Mouse (Mus musculus): ENCODE measurements around the gene Lzts2. TPM values are rescaled to one million over a fixed set of nuclear protein-coding genes. Genes with fewer than 3 reads are reported as not detected.

Lzts2 gene
- 107 and 112 TPM in 2 replicates for polyA plus RNA-seq (2016; fragmentation: Nextera tagmentation; extraction: Ambion mirVana)

GRCm38 (mm10) chr19:45014335-45014971 is at the start of gene Lzts2:
Gene Lzts2, plus strand, starts transcription at chr19:45014414.
- H3K27ac ChIP-seq, result peak within 1 kb of the TSS; percentile 99
- H3K9ac ChIP-seq, result peak within 1 kb of the TSS; percentile 65
- WGBS, result 5% methylated on average over 10 of the region's 10 CpGs
- peaks cover 45% of the 10 kb centered on the region for H3K4me1 ChIP-seq
- no peaks in the 10 kb centered on the region for H3K27me3 ChIP-seq
- no peaks in the 10 kb centered on the region for H3K9me3 ChIP-seq
- no peak for ATAC-seq (ENCODE audit: insufficient number of reproducible peaks, insufficient read depth, low FRiP score, low TSS enrichment)
- peaks cover 28% of the 10 kb centered on the region for H3K36me3 ChIP-seq
- peak within 1 kb of the TSS; percentile 74 for H3K4me3 ChIP-seq
- H3K4me2 ChIP-seq (replicated peaks), result peak within 1 kb of the TSS; percentile 96

- H3K27ac ChIP-seq, result no peak overlapping the region
- H3K36me3 ChIP-seq, result peaks cover 77% of the 10 kb centered on the region
- no peaks in the 10 kb centered on the region for H3K9me3 ChIP-seq
- H3K4me1 ChIP-seq, result no peaks in the 10 kb centered on the region
- H3K9ac ChIP-seq, result no peak overlapping the region
- H3K4me2 ChIP-seq (replicated peaks), result no peak overlapping the region
- no peak for ATAC-seq (ENCODE audit: insufficient number of reproducible peaks, insufficient read depth, low FRiP score, low TSS enrichment)
- no peaks in the 10 kb centered on the region for H3K27me3 ChIP-seq
- WGBS, result 100% methylated on average over 1 of the region's 1 CpGs
- no peak overlapping the region for H3K4me3 ChIP-seq
Measured at GRCm38 (mm10) chr19:44965978-44966377, 48.2 kb upstream of the Lzts2 start.

- H3K4me2 ChIP-seq (replicated peaks), result no peak overlapping the region
- no peak overlapping the region for H3K4me3 ChIP-seq
- H3K9ac ChIP-seq, result no peak overlapping the region
- no peaks in the 10 kb centered on the region for H3K9me3 ChIP-seq
- H3K27me3 ChIP-seq, result no peaks in the 10 kb centered on the region
- ATAC-seq (ENCODE audit: insufficient number of reproducible peaks, insufficient read depth, low FRiP score, low TSS enrichment), result no peak
- H3K36me3 ChIP-seq, result peaks cover 84% of the 10 kb centered on the region
- H3K4me1 ChIP-seq, result no peaks in the 10 kb centered on the region
- 85% methylated on average over 3 of the region's 3 CpGs for WGBS
- H3K27ac ChIP-seq, result no peak overlapping the region
Measured at GRCm38 (mm10) chr19:44968329-44968728, 45.9 kb upstream of the Lzts2 start.

GRCm38 (mm10) chr19:44976636-44977035 is 37.6 kb upstream of the Lzts2 start:
- Histone ChIP-seq H3K9me3 (no peaks in the 10 kb centered on the region), H3K27ac (no peak overlapping the region), H3K9ac (no peak overlapping the region), H3K27me3 (no peaks in the 10 kb centered on the region), H3K36me3 (peaks cover 90% of the 10 kb centered on the region), H3K4me3 (no peak overlapping the region), H3K4me1 (no peaks in the 10 kb centered on the region), H3K4me2 (replicated peaks) (no peak overlapping the region)
- ATAC-seq (ENCODE audit: insufficient number of reproducible peaks, insufficient read depth, low FRiP score, low TSS enrichment), result no peak
- 74% methylated on average over 6 of the region's 6 CpGs for WGBS

GRCm38 (mm10) chr19:44977148-44977547 is 37.1 kb upstream of the Lzts2 start:
- 93% methylated on average over 6 of the region's 6 CpGs for WGBS
- Histone ChIP-seq H3K9ac (no peak overlapping the region), H3K4me3 (no peak overlapping the region), H3K4me1 (no peaks in the 10 kb centered on the region), H3K27me3 (no peaks in the 10 kb centered on the region), H3K27ac (no peak overlapping the region), H3K4me2 (replicated peaks) (no peak overlapping the region), H3K36me3 (peaks cover 93% of the 10 kb centered on the region), H3K9me3 (no peaks in the 10 kb centered on the region)
- no peak for ATAC-seq (ENCODE audit: insufficient number of reproducible peaks, insufficient read depth, low FRiP score, low TSS enrichment)

GRCm38 (mm10) chr19:44980787-44981186 is 33.4 kb upstream of the Lzts2 start:
- no peaks in the 10 kb centered on the region for H3K9me3 ChIP-seq
- no peak overlapping the region for H3K27ac ChIP-seq
- WGBS, result 91% methylated on average over 2 of the region's 2 CpGs
- no peaks in the 10 kb centered on the region for H3K27me3 ChIP-seq
- peaks cover 61% of the 10 kb centered on the region for H3K36me3 ChIP-seq
- no peaks in the 10 kb centered on the region for H3K4me1 ChIP-seq
- no peak overlapping the region for H3K4me2 ChIP-seq (replicated peaks)
- H3K9ac ChIP-seq, result no peak overlapping the region
- no peak for ATAC-seq (ENCODE audit: insufficient number of reproducible peaks, insufficient read depth, low FRiP score, low TSS enrichment)
- H3K4me3 ChIP-seq, result no peak overlapping the region

GRCm38 (mm10) chr19:44982477-44983115 is 31.6 kb upstream of the Lzts2 start:
- WGBS, result 90% methylated on average over 7 of the region's 7 CpGs
- Histone ChIP-seq H3K27me3 (no peaks in the 10 kb centered on the region), H3K4me3 (no peak overlapping the region), H3K27ac (no peak overlapping the region), H3K36me3 (peaks cover 43% of the 10 kb centered on the region), H3K9ac (no peak overlapping the region), H3K4me1 (no peaks in the 10 kb centered on the region), H3K9me3 (no peaks in the 10 kb centered on the region), H3K4me2 (replicated peaks) (no peak overlapping the region)
- no peak for ATAC-seq (ENCODE audit: insufficient number of reproducible peaks, insufficient read depth, low FRiP score, low TSS enrichment)

GRCm38 (mm10) chr19:44983366-44983765 is 30.8 kb upstream of the Lzts2 start:
- no peak overlapping the region for H3K4me2 ChIP-seq (replicated peaks)
- H3K9ac ChIP-seq, result no peak overlapping the region
- H3K9me3 ChIP-seq, result no peaks in the 10 kb centered on the region
- no peak overlapping the region for H3K27ac ChIP-seq
- H3K27me3 ChIP-seq, result no peaks in the 10 kb centered on the region
- H3K36me3 ChIP-seq, result peaks cover 36% of the 10 kb centered on the region
- ATAC-seq (ENCODE audit: insufficient number of reproducible peaks, insufficient read depth, low FRiP score, low TSS enrichment), result no peak
- H3K4me1 ChIP-seq, result 0 out of 2 replicates have a peak, but pooled peaks cover 2% of the 10 kb centered on the region
- no peak overlapping the region for H3K4me3 ChIP-seq
- WGBS, result 89% methylated on average over 6 of the region's 6 CpGs

- H3K36me3 ChIP-seq, result peaks cover 28% of the 10 kb centered on the region
- H3K4me2 ChIP-seq (replicated peaks), result no peak overlapping the region
- no peaks in the 10 kb centered on the region for H3K27me3 ChIP-seq
- H3K4me1 ChIP-seq, result 0 out of 2 replicates have a peak, but pooled peaks cover 5% of the 10 kb centered on the region
- H3K9me3 ChIP-seq, result no peaks in the 10 kb centered on the region
- 95% methylated on average over 4 of the region's 4 CpGs for WGBS
- no peak overlapping the region for H3K9ac ChIP-seq
- no peak overlapping the region for H3K4me3 ChIP-seq
- H3K27ac ChIP-seq, result no peak overlapping the region
- no peak for ATAC-seq (ENCODE audit: insufficient number of reproducible peaks, insufficient read depth, low FRiP score, low TSS enrichment)
Measured at GRCm38 (mm10) chr19:44984420-44984819, 29.8 kb upstream of the Lzts2 start.

- no peak overlapping the region for H3K4me3 ChIP-seq
- H3K36me3 ChIP-seq, result peaks cover 19% of the 10 kb centered on the region
- H3K9ac ChIP-seq, result no peak overlapping the region
- no peak for ATAC-seq (ENCODE audit: insufficient number of reproducible peaks, insufficient read depth, low FRiP score, low TSS enrichment)
- 58% methylated on average over 5 of the region's 5 CpGs for WGBS
- H3K27ac ChIP-seq, result no peak overlapping the region
- H3K27me3 ChIP-seq, result no peaks in the 10 kb centered on the region
- no peak overlapping the region for H3K4me2 ChIP-seq (replicated peaks)
- peaks cover 13% of the 10 kb centered on the region for H3K4me1 ChIP-seq
- no peaks in the 10 kb centered on the region for H3K9me3 ChIP-seq
Measured at GRCm38 (mm10) chr19:44985159-44985988, 28.8 kb upstream of the Lzts2 start.

- WGBS, result 74% methylated on average over 6 of the region's 6 CpGs
- Histone ChIP-seq H3K36me3 (peaks cover 6% of the 10 kb centered on the region), H3K27me3 (no peaks in the 10 kb centered on the region), H3K4me2 (replicated peaks) (no peak overlapping the region), H3K9me3 (no peaks in the 10 kb centered on the region), H3K27ac (no peak overlapping the region), H3K4me1 (peaks cover 28% of the 10 kb centered on the region), H3K4me3 (no peak overlapping the region), H3K9ac (no peak overlapping the region; the same call in 1 of the 2 replicates)
- no peak for ATAC-seq (ENCODE audit: insufficient number of reproducible peaks, insufficient read depth, low FRiP score, low TSS enrichment)
Measured at GRCm38 (mm10) chr19:44987004-44987403, 27.2 kb upstream of the Lzts2 start.

Data from embryonic facial prominence, embryonic 12.5 days (tissue).